Mouse (Mus musculus): ENCODE results near the gene Smyd1.

Gene Smyd1

GRCm38 (mm10) chr6:71321826-71322283 lies at the start of gene Smyd1:
Gene Smyd1, minus strand, starts transcription at chr6:71322233.
- DNase-seq (ENCODE audit: low read depth, low spot score): no peak
- no peaks in the 10 kb centered on the region for H3K27me3 ChIP-seq (ENCODE audit: control insufficient read depth, insufficient read depth, low read length, poor library complexity, severe bottlenecking)
- H3K36me3 ChIP-seq (ENCODE audit: control insufficient read depth, insufficient read depth, low read length, poor library complexity, severe bottlenecking): no peaks in the 10 kb centered on the region

GRCm38 (mm10) chr6:71371085-71371605 lies 49.1 kb upstream of the Smyd1 start:
- no peak for DNase-seq (ENCODE audit: low read depth, low spot score)
- H3K27me3 ChIP-seq (ENCODE audit: control insufficient read depth, insufficient read depth, low read length, poor library complexity, severe bottlenecking): no peaks in the 10 kb centered on the region
- no peaks in the 10 kb centered on the region for H3K36me3 ChIP-seq (ENCODE audit: control insufficient read depth, insufficient read depth, low read length, poor library complexity, severe bottlenecking)

DNA sequence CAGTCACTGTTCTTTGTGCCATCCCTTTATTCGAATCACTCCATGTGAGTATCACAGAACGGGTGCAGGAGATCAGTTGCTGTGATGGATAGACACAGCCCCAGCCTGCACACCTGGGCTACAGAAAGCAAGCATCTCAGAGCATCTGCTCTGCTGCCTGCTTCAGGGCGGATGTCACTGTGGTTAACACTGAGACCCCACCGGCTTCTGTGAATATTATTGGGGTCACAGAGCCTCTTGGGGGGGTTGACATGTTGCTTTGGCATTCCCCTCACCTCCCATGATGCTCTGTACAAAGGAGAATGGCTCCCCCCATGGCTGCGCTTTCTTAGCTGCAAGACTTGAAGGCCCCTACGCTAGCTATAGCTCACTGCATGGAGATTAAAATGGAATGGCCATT lies 47.4 kb upstream of the Smyd1 start:
- Histone ChIP-seq H3K36me3 (ENCODE audit: control insufficient read depth, insufficient read depth, low read length, poor library complexity, severe bottlenecking) (no peaks in the 10 kb centered on the region), H3K27me3 (ENCODE audit: control insufficient read depth, insufficient read depth, low read length, poor library complexity, severe bottlenecking) (no peaks in the 10 kb centered on the region)
- DNase-seq (ENCODE audit: low read depth, low spot score): no peak

GRCm38 (mm10) chr6:71363995-71364394 lies 42.0 kb upstream of the Smyd1 start:
- no peaks in the 10 kb centered on the region; the same call in 1 of the 2 replicates for H3K27me3 ChIP-seq (ENCODE audit: control insufficient read depth, insufficient read depth, low read length, poor library complexity, severe bottlenecking)
- no peak for DNase-seq (ENCODE audit: low read depth, low spot score)

GRCm38 (mm10) chr6:71361156-71361670 lies 39.2 kb upstream of the Smyd1 start:
- no peaks in the 10 kb centered on the region; the same call in 1 of the 2 replicates for H3K27me3 ChIP-seq (ENCODE audit: control insufficient read depth, insufficient read depth, low read length, poor library complexity, severe bottlenecking)
- H3K36me3 ChIP-seq (ENCODE audit: control insufficient read depth, insufficient read depth, low read length, poor library complexity, severe bottlenecking): no peaks in the 10 kb centered on the region
- DNase-seq (ENCODE audit: low read depth, low spot score): no peak

More at GRCm38 (mm10) chr6:71363995-71364394, 42.0 kb upstream of the Smyd1 start:
- no peaks in the 10 kb centered on the region for H3K36me3 ChIP-seq (ENCODE audit: control insufficient read depth, insufficient read depth, low read length, poor library complexity, severe bottlenecking)

DNA sequence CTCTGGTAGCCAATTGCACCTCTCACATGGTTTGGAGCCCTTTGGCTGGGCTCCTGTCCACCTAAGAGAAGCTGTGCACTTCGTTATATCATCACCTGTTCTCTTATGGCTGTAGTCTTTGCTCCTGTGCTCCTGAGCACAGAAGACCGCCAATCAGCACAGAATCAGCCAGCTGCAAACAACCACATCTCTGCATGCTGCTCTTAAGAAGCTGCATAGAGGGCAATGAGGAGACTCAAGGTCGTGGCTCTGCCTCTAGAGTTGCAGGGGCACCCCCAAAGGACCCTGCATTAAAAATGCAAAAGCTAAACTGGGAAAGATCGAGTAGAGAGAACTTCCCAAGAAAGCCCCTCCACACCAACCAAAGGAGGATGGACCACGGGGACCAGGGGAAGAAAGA lies 38.7 kb upstream of the Smyd1 start:
- Histone ChIP-seq H3K27me3 (ENCODE audit: control insufficient read depth, insufficient read depth, low read length, poor library complexity, severe bottlenecking) (no peaks in the 10 kb centered on the region; the same call in 1 of the 2 replicates), H3K36me3 (ENCODE audit: control insufficient read depth, insufficient read depth, low read length, poor library complexity, severe bottlenecking) (no peaks in the 10 kb centered on the region)
- no peak for DNase-seq (ENCODE audit: low read depth, low spot score)

GRCm38 (mm10) chr6:71360221-71360620 lies 38.2 kb upstream of the Smyd1 start:
- DNase-seq (ENCODE audit: low read depth, low spot score): no peak
- H3K36me3 ChIP-seq (ENCODE audit: control insufficient read depth, insufficient read depth, low read length, poor library complexity, severe bottlenecking): no peaks in the 10 kb centered on the region
- no peaks in the 10 kb centered on the region; the same call in 1 of the 2 replicates for H3K27me3 ChIP-seq (ENCODE audit: control insufficient read depth, insufficient read depth, low read length, poor library complexity, severe bottlenecking)

- H3K27me3 ChIP-seq (ENCODE audit: control insufficient read depth, insufficient read depth, low read length, poor library complexity, severe bottlenecking): no peaks in the 10 kb centered on the region; the same call in 1 of the 2 replicates
Measured at GRCm38 (mm10) chr6:71357493-71357892, 35.5 kb upstream of the Smyd1 start.

DNA sequence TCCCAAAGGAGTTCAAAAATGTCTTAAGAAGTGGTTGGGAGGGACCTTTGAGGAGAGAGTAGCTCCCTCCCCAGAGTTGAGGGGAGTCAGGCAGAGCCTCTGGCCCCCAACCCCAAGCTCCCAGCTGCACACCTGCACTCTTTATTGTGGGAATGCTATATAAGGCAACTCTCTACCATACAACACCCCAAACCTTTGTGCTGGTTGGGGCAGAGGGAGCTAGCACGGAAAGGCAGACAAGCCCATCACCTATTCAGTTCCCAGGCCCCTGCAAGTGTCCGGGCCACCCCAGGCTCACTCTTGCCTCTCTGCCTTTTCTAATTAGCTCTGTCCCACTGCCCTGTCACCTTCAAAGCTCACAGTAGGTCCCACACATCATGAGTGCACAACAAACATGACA lies 31.7 kb upstream of the Smyd1 start:
- DNase-seq (ENCODE audit: low read depth, low spot score): no peak
- Histone ChIP-seq H3K27me3 (ENCODE audit: control insufficient read depth, insufficient read depth, low read length, poor library complexity, severe bottlenecking) (no peaks in the 10 kb centered on the region), H3K36me3 (ENCODE audit: control insufficient read depth, insufficient read depth, low read length, poor library complexity, severe bottlenecking) (no peaks in the 10 kb centered on the region)

More at GRCm38 (mm10) chr6:71357493-71357892, 35.5 kb upstream of the Smyd1 start:
- no peaks in the 10 kb centered on the region for H3K36me3 ChIP-seq (ENCODE audit: control insufficient read depth, insufficient read depth, low read length, poor library complexity, severe bottlenecking)
- no peak for DNase-seq (ENCODE audit: low read depth, low spot score)

DNA sequence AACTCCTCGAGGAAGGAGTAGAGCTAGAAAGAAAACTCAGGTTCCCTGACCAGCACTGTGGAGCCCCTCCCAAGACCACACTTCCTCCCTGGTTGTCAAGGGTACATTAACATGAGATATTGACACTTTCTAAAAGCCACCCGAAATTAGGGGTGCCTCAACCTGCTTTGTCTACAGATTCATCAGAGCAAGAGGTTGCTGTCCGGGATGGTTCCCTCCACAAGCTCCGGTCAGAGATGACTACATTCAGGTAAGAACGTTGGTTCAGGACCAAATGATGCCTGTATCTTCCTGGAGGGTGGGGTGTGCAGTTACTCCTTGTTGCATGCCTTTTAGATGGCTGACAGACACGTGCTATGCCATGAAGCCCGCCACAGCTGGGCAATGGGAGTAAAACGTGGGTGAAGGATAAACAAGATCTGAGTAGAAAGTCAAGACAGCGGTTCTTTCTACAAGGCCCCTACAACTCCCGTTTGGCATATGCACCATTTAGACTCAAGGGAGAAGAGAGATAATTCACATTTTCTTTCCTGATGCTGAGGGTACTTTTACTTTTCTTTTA lies 30.9 kb upstream of the Smyd1 start:
- Histone ChIP-seq H3K27me3 (ENCODE audit: control insufficient read depth, insufficient read depth, low read length, poor library complexity, severe bottlenecking) (no peaks in the 10 kb centered on the region), H3K36me3 (ENCODE audit: control insufficient read depth, insufficient read depth, low read length, poor library complexity, severe bottlenecking) (no peaks in the 10 kb centered on the region)
- DNase-seq (ENCODE audit: low read depth, low spot score): no peak

DNA sequence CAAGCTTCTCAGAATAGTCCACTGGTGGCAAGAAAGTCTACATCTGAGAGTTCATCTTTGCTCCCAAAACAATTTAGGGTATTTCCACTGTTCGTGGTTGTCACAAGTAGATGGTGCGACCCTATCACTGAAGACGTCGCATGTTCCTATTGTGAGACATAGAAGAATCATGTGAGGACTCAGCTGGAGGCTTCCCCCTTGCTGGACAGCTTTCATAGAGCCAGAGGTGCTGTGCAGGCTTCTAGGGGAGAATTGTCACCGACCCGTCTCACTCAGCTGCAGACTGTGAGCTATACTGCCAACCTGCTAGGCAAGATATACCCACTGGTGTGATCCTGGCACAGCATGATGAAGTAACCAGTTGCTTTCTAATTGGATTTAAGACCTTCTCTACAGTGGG lies 30.2 kb upstream of the Smyd1 start:
- Histone ChIP-seq H3K27me3 (ENCODE audit: control insufficient read depth, insufficient read depth, low read length, poor library complexity, severe bottlenecking) (no peaks in the 10 kb centered on the region), H3K36me3 (ENCODE audit: control insufficient read depth, insufficient read depth, low read length, poor library complexity, severe bottlenecking) (no peaks in the 10 kb centered on the region)
- DNase-seq (ENCODE audit: low read depth, low spot score): no peak

- no peaks in the 10 kb centered on the region for H3K27me3 ChIP-seq (ENCODE audit: control insufficient read depth, insufficient read depth, low read length, poor library complexity, severe bottlenecking)
- H3K36me3 ChIP-seq (ENCODE audit: control insufficient read depth, insufficient read depth, low read length, poor library complexity, severe bottlenecking): no peaks in the 10 kb centered on the region
- no peak for DNase-seq (ENCODE audit: low read depth, low spot score)
Measured at GRCm38 (mm10) chr6:71351201-71351600, 29.2 kb upstream of the Smyd1 start.

DNA sequence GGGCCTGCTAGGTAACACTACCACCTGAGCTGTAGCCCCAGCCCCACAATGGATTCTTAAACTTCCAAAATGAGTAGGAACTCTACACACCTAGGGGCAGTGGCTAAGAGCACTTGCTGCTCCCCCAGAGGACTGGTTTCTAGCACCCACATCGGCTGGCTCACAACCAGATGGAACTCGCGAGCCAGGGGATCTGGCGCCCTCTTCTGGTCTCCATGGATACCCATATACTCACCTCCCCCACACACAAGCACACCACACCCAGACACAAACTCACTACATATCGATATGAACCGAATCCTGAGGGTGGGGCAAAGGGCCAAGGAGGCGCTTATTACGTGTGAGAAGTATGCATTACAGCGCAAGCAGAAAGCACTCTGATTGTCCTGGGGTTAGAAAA lies 26.0 kb upstream of the Smyd1 start:
- H3K36me3 ChIP-seq (ENCODE audit: control insufficient read depth, insufficient read depth, low read length, poor library complexity, severe bottlenecking): no peaks in the 10 kb centered on the region
- H3K27me3 ChIP-seq (ENCODE audit: control insufficient read depth, insufficient read depth, low read length, poor library complexity, severe bottlenecking): no peaks in the 10 kb centered on the region
- DNase-seq (ENCODE audit: low read depth, low spot score): no peak

- Histone ChIP-seq H3K36me3 (ENCODE audit: control insufficient read depth, insufficient read depth, low read length, poor library complexity, severe bottlenecking) (no peaks in the 10 kb centered on the region), H3K27me3 (ENCODE audit: control insufficient read depth, insufficient read depth, low read length, poor library complexity, severe bottlenecking) (no peaks in the 10 kb centered on the region)
- no peak for DNase-seq (ENCODE audit: low read depth, low spot score)
Measured at GRCm38 (mm10) chr6:71341179-71341578, 19.1 kb upstream of the Smyd1 start.

DNA sequence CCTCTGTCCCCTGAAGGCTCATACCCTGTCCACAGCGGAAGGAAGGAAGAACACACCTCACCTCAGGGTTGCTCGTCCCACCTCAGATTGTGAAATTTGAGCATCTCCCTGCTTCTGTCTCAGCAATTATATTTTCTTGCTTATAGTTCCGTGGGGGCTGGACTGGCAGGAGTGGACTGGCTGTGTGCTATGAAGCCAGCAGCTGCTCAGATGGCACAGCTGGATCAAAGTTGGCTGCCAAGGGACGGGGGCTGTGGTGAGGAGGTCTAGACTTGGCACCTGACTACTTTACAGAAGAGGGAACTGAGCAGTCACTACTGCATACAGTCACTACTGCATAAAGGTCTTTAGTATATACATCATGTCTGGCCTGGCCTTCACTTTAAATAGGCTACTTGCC lies 17.3 kb upstream of the Smyd1 start:
- H3K27me3 ChIP-seq (ENCODE audit: control insufficient read depth, insufficient read depth, low read length, poor library complexity, severe bottlenecking): no peaks in the 10 kb centered on the region
- no peak for DNase-seq (ENCODE audit: low read depth, low spot score)
- no peaks in the 10 kb centered on the region for H3K36me3 ChIP-seq (ENCODE audit: control insufficient read depth, insufficient read depth, low read length, poor library complexity, severe bottlenecking)
